Mouse (Mus musculus): Measurements from ENCODE around the gene Cnih2.

DNA sequence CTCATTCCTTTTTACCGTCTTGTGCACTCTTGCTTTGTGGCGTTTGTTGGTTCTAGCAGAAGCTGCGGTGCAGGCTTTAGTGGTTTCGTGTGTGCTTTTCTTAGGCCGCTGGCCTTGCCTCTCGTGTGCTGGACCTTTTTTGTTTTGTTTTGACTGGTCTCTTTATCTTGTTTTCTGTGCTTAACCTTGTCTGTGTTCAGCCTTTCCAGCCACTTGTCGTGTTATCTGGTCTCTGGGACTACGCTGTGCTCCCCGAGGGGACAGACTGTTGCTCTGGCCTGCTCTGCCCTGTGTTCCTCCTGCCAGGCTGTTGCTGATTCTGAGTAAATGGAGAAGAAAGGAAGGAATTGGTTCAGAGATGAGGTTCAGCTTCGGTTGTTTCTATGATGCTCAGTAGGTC is 24.2 kb upstream of the Cnih2 start:
- no peak for TF ChIP-seq CTCF (IDR thresholded peaks at IDR 0.05; ENCODE audit: low read depth, low read length)
- no peak for TF ChIP-seq POLR2A (IDR thresholded peaks at IDR 0.05; ENCODE audit: extremely low read depth, insufficient read depth, low read length)
